Mouse (Mus musculus) lung, postnatal 10 days (tissue): ENCODE data around the gene Nt5c3b.

Experiments used
- DNase-seq: peaks from one replicate; pipeline ENCODE4 v3.0.0; 2021

Gene Nt5c3b

DNA sequence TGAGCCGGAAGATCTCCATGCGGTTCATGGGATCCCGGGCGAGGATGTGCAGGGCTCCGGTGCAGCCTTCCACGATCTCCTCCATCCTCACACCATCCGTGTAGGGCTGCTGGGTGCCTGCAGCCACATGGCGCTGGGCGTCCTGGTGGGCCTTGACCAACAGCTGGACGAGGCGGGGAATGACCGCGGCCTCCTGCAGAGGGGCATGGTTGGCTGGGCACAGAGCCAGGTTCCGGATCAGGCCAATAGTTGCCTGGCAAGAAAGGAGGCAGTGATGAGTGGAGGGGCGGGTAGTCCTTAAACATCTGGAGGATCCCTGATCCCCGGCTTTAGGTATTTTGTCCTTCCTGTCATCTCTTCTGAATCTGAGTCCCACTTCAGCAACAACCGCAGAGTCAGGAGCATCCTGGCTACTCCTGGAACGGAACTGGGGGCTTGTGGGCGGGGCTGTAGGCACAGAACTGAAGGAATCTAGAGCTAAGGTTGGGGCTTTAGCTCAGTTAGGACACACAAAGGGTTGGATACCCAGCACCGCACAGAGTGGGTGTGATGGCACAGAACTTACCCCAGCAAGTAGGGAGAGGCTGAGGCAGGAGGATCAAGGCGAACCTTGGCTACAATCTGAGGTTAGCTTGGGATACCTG lies 64.7 kb downstream of the Nt5c3b start:
- peak; percentile 35 for DNase-seq

DNA sequence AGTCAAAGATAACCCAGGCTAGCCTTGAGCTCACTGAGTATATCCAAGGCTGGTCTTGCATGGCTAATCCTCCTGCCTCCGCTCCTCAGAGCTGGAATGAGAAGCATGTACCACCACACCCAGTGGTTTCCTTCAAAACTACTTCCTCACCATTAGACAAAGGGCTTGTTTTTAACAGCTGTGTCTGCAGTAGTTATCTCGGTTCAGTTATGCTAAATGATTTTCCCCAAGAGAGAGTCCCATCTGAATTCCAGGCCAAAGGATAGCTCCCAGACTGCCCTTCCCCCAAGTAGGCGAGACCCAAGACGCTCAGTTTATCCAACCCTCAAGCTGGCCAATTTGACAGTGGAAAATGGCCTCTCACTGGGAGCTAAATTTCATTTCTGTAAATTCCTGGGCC lies 65.6 kb downstream of the Nt5c3b start:
- no peak for DNase-seq

DNA sequence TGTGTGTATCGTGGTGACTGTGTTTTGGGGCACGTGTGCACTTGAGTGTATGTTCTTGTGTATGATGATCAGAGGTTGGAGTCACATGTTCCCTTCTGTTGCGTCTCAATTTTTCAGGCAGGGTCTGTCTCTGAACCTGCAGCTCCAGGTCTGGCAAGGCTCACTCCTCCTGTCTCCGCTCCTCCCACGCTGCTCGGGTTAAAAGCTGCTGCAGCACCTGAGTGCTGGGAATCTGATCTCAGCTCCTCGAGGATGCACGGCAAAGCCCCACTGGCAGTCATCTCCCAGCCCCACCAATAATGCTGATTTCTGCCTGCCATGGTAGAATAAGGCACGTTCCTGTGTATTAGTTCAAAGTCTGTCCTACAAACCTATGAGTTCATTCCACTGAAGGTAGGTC lies 66.5 kb downstream of the Nt5c3b start:
- no peak for DNase-seq
